9 mouse cellular contexts compared by ENCODE assay signal in the genomic region with DNA sequence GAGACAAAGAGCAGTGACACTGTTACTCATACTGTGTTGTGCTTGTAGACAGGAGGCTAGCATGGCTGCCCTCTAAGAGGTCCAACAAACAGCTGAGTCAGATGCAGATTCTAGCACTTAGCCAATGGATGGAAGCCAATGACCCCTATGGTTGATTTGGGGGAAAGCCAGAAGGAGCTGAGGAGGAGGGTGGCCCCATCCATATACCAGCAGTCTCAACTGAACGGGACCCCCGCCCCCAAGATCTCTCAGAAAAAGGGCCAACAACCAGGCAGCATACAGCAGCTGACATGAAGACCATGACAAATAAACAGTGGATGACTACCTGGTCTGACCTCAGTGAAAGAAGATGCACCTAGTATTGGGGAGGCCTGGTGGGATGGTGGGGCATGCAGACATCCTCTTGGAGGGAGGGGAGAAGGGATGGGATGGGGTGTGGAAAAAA. TPM values are rescaled to one million over a fixed set of nuclear protein-coding genes. Genes with fewer than 3 reads are reported as not detected.
DNase-seq lines count a peak whose midpoint lies in the region; ATAC-seq and TF ChIP-seq lines count a peak whose summit lies in the region.
"Not testable (repeated sequence)": the region's sequence is repeated elsewhere in the genome, so short reads cannot be mapped to it uniquely, and the experiment has no call there.
"Had no signal": no experiment of that assay in that cellular context is flagged by ENCODE, and none has a peak within 500 bp of the region (broad histone marks: within the 10 kb centered on the region; RNA-seq: fewer than 3 reads in every experiment).

No protein-coding gene starts in this region.

- peak; percentile 47; the same call in 1 of the 2 replicates for ATAC-seq in embryonic facial prominence, embryonic 14.5 days (ENCODE audit: low read depth)
- ATAC-seq in heart, embryonic 14.5 days (ENCODE audit: insufficient number of reproducible peaks, insufficient read depth, low FRiP score, low read depth), result peak; percentile 54; the same call in 1 of the 2 replicates
- ATAC-seq in hindbrain, embryonic 14.5 days (ENCODE audit: low FRiP score), result peak; percentile 82
- ATAC-seq in kidney, embryonic 16.5 days (ENCODE audit: low FRiP score, low TSS enrichment), result peak; percentile 65
- ATAC-seq in liver, embryonic 12.5 days, result peak; percentile 67
- ATAC-seq in megakaryocyte, adult 5-6 weeks (ENCODE audit: poor library complexity, severe bottlenecking), result peak; percentile 68
- ATAC-seq in midbrain, postnatal 0 days (ENCODE audit: low FRiP score), result peak; percentile 54; the same call in 1 of the 2 replicates
- peak; percentile 71 for ATAC-seq in stomach, embryonic 14.5 days (ENCODE audit: insufficient number of reproducible peaks, insufficient read depth, low FRiP score, low read depth)

- no CpG with 5 or more reads among the region's 2 CpGs for WGBS in embryonic facial prominence, embryonic 14.5 days
- WGBS in heart, embryonic 14.5 days, result no CpG with 5 or more reads among the region's 2 CpGs
- no CpG with 5 or more reads among the region's 2 CpGs for WGBS in hindbrain, embryonic 14.5 days
- no CpG with 5 or more reads among the region's 2 CpGs for WGBS in kidney, embryonic 16.5 days
- no CpG with 5 or more reads among the region's 2 CpGs for WGBS in liver, embryonic 12.5 days (ENCODE audit: insufficient replicate concordance)
- no CpG with 5 or more reads among the region's 2 CpGs for WGBS in midbrain, postnatal 0 days
- WGBS in stomach, embryonic 14.5 days, result no CpG with 5 or more reads among the region's 2 CpGs

- not testable (repeated sequence) for H3K4me3 ChIP-seq in embryonic facial prominence, embryonic 14.5 days (ENCODE audit: low read depth, low read length); heart, embryonic 14.5 days (ENCODE audit: control insufficient read depth in 1 of 2, insufficient read depth in 1 of 2, low read depth in 1 of 2, low read length in 2 of 2); hindbrain, embryonic 14.5 days (replicated peaks; ENCODE audit: low read length); kidney, embryonic 16.5 days (ENCODE audit: low read length); liver, embryonic 12.5 days; midbrain, postnatal 0 days (ENCODE audit: low read depth, low read length); stomach, embryonic 14.5 days (ENCODE audit: low read depth, low read length)

- not testable (repeated sequence) for TF ChIP-seq CTCF in midbrain, postnatal 0 days (IDR thresholded peaks at IDR 0.05)

- not testable (repeated sequence) for H3K9ac ChIP-seq in embryonic facial prominence, embryonic 14.5 days (ENCODE audit: low read depth, low read length); heart, embryonic 14.5 days (ENCODE audit: low read length); hindbrain, embryonic 14.5 days; kidney, embryonic 16.5 days (replicated peaks; ENCODE audit: low read length); liver, embryonic 12.5 days; midbrain, postnatal 0 days (replicated peaks; ENCODE audit: low read length, poor library complexity, severe bottlenecking); stomach, embryonic 14.5 days (replicated peaks; ENCODE audit: low read depth, low read length)

- not testable (repeated sequence) for H3K4me2 ChIP-seq in embryonic facial prominence, embryonic 14.5 days (ENCODE audit: low read depth, low read length); heart, embryonic 14.5 days (ENCODE audit: low read length); hindbrain, embryonic 14.5 days (replicated peaks); kidney, embryonic 16.5 days (replicated peaks; ENCODE audit: low read depth, low read length); liver, embryonic 12.5 days; midbrain, postnatal 0 days (ENCODE audit: low read depth, low read length, poor library complexity, severe bottlenecking); stomach, embryonic 14.5 days (replicated peaks; ENCODE audit: low read depth, low read length)

- H3K27ac ChIP-seq in embryonic facial prominence, embryonic 14.5 days (replicated peaks; ENCODE audit: low read depth, low read length); heart, embryonic 14.5 days (replicated peaks in 1 of 2; ENCODE audit: control insufficient read depth in 1 of 2, insufficient read depth in 1 of 2, low read depth in 2 of 2, low read length in 2 of 2); hindbrain, embryonic 14.5 days; kidney, embryonic 16.5 days (ENCODE audit: low read length); liver, embryonic 12.5 days; midbrain, postnatal 0 days (ENCODE audit: low read depth, low read length); stomach, embryonic 14.5 days (ENCODE audit: low read length): not testable (repeated sequence)

- not testable (repeated sequence) for H3K27me3 ChIP-seq in embryonic facial prominence, embryonic 14.5 days (replicated peaks; ENCODE audit: control insufficient read depth, insufficient read depth, low read length); heart, embryonic 14.5 days (ENCODE audit: control insufficient read depth, insufficient read depth, low read length); hindbrain, embryonic 14.5 days (ENCODE audit: control insufficient read depth, insufficient read depth, low read length); kidney, embryonic 16.5 days (ENCODE audit: insufficient read depth, low read length); liver, embryonic 12.5 days (replicated peaks); midbrain, postnatal 0 days (ENCODE audit: insufficient read depth, low read length); stomach, embryonic 14.5 days (ENCODE audit: control insufficient read depth, insufficient read depth, low read length)

- H3K9me3 ChIP-seq in embryonic facial prominence, embryonic 14.5 days (ENCODE audit: control insufficient read depth, low read length); heart, embryonic 14.5 days (ENCODE audit: control insufficient read depth, low read length); hindbrain, embryonic 14.5 days (ENCODE audit: control insufficient read depth, low read length); kidney, embryonic 16.5 days (ENCODE audit: low read length); liver, embryonic 12.5 days (replicated peaks); midbrain, postnatal 0 days (ENCODE audit: low read length); stomach, embryonic 14.5 days (ENCODE audit: control insufficient read depth, low read depth, low read length): not testable (repeated sequence)

- H3K36me3 ChIP-seq in embryonic facial prominence, embryonic 14.5 days (ENCODE audit: control insufficient read depth, insufficient read depth, low read length); heart, embryonic 14.5 days (ENCODE audit: control insufficient read depth, insufficient read depth, low read length); hindbrain, embryonic 14.5 days (replicated peaks; ENCODE audit: control insufficient read depth, insufficient read depth); kidney, embryonic 16.5 days (ENCODE audit: insufficient read depth, low read length); liver, embryonic 12.5 days; midbrain, postnatal 0 days (ENCODE audit: insufficient read depth, low read length); stomach, embryonic 14.5 days (ENCODE audit: control insufficient read depth, insufficient read depth, low read length): not testable (repeated sequence)

- not testable (repeated sequence) for H3K4me1 ChIP-seq in embryonic facial prominence, embryonic 14.5 days (ENCODE audit: control insufficient read depth, insufficient read depth, low read length); heart, embryonic 14.5 days (ENCODE audit: control insufficient read depth in 2 of 2, insufficient read depth in 2 of 2, low read length in 2 of 2); hindbrain, embryonic 14.5 days (replicated peaks; ENCODE audit: control insufficient read depth, insufficient read depth, low read length); kidney, embryonic 16.5 days (ENCODE audit: insufficient read depth, low read length); liver, embryonic 12.5 days; midbrain, postnatal 0 days (ENCODE audit: insufficient read depth, low read length); stomach, embryonic 14.5 days (ENCODE audit: control insufficient read depth, insufficient read depth, low read length)

- not testable (repeated sequence) for DNase-seq in embryonic facial prominence, embryonic 14.5 days (ENCODE audit: low spot score); hindbrain, embryonic 14.5 days (ENCODE audit: low spot score); midbrain, postnatal 0 days (ENCODE audit: low spot score)

RNA-seq across cellular contexts. Expression of gene Zfp979, which starts 8.5 kb away (rescaled TPM):
- polyA plus RNA-seq in embryonic facial prominence, embryonic 14.5 days (2014; fragmentation: Nextera tagmentation; extraction: Ambion mirVana), result 3.2 and 4.4 TPM in 2 replicates
- polyA plus RNA-seq in heart, embryonic 14.5 days (2014; fragmentation: Nextera tagmentation; extraction: Ambion mirVana), result 3.5 and 4.1 TPM in 2 replicates
- 2.9 and 3.8 TPM in 2 replicates for polyA plus RNA-seq in hindbrain, embryonic 14.5 days (2014; fragmentation: Nextera tagmentation; extraction: Ambion mirVana)
- polyA plus RNA-seq in kidney, embryonic 16.5 days (2015; fragmentation: Nextera tagmentation; extraction: Ambion mirVana), result 4.1 and 4.5 TPM in 2 replicates
- polyA plus RNA-seq in liver, embryonic 12.5 days (2016; fragmentation: Nextera tagmentation; extraction: Ambion mirVana), result 7.1 TPM in 2 replicates
- total RNA-seq in megakaryocyte, adult 5-6 weeks (2015), result 0.27 and 0.62 TPM in 2 replicates
- total RNA-seq in megakaryocyte, adult 5-6 weeks (2017), result 0.37 and 0.65 TPM in 2 replicates
- total RNA-seq in midbrain, postnatal 0 days (2014; rRNA removed), result 1.6 and 2.1 TPM in 2 replicates
- polyA plus RNA-seq in midbrain, postnatal 0 days (2015; fragmentation: Nextera tagmentation; extraction: Ambion mirVana), result 2.0 and 3.0 TPM in 2 replicates
- 3.0 and 3.2 TPM in 2 replicates for polyA plus RNA-seq in stomach, embryonic 14.5 days (2014; fragmentation: Nextera tagmentation; extraction: Ambion mirVana)
- polyA plus RNA-seq: adrenal gland, adult 2 months had no signal
